ENCODE assay signal across 27 mouse cellular contexts in genomic region chr14:121047780-121048179, GRCm38 (mm10). TPM values are rescaled to one million over a fixed set of nuclear protein-coding genes. Genes with fewer than 3 reads are reported as not detected.
DNase-seq lines count a peak whose midpoint lies in the region; ATAC-seq and TF ChIP-seq lines count a peak whose summit lies in the region.
"Had no signal": no experiment of that assay in that cellular context is flagged by ENCODE, and none has a peak within 500 bp of the region (broad histone marks: within the 10 kb centered on the region; RNA-seq: fewer than 3 reads in every experiment).

No protein-coding gene starts in this region.

- TF ChIP-seq POLR2A in cerebellum, adult 2 months (IDR thresholded peaks at IDR 0.05; ENCODE audit: borderline replicate concordance, insufficient read depth, low read length): no peak
- no peak for TF ChIP-seq POLR2A in kidney, adult 2 months (IDR thresholded peaks at IDR 0.05; ENCODE audit: low read depth, low read length)

- peaks cover 28% of the 10 kb centered on the region for H3K4me1 ChIP-seq in cerebellum, adult 2 months (ENCODE audit: control insufficient read depth, insufficient read depth, low read length)
- H3K4me1 ChIP-seq in kidney, adult 2 months (ENCODE audit: control insufficient read depth, insufficient read depth, low read length): peaks cover 9% of the 10 kb centered on the region
- peaks cover 13% of the 10 kb centered on the region for H3K4me1 ChIP-seq in forebrain, embryonic 16.5 days (replicated peaks; ENCODE audit: control insufficient read depth, insufficient read depth, low read length)

- 0 out of 2 replicates have a peak overlapping the region, but pooled peaks have one; percentile 43 for H3K27ac ChIP-seq in cerebellum, adult 2 months (ENCODE audit: insufficient read depth, low read length)
- no peak overlapping the region for H3K27ac ChIP-seq in kidney, adult 2 months (ENCODE audit: insufficient read depth, low read depth, low read length)
- H3K27ac ChIP-seq in forebrain, embryonic 16.5 days (ENCODE audit: low read length): no peak overlapping the region
- H3K27ac ChIP-seq: embryonic facial prominence, embryonic 12.5 days; embryonic facial prominence, embryonic 15.5 days; forebrain, embryonic 12.5 days; forebrain, embryonic 15.5 days; heart, embryonic 15.5 days; hindbrain, embryonic 14.5 days; hindbrain, postnatal 0 days; kidney, embryonic 15.5 days had no signal

- WGBS in cerebellum, adult 2 months: 26% methylated on average over 6 of the region's 6 CpGs
- WGBS in kidney, adult 2 months: 63% methylated on average over 6 of the region's 6 CpGs
- WGBS in forebrain, embryonic 16.5 days: 90% methylated on average over 6 of the region's 6 CpGs

- H3K4me3 ChIP-seq in cerebellum, adult 2 months (replicated peaks; ENCODE audit: insufficient read depth, low read depth, low read length): no peak overlapping the region
- H3K4me3 ChIP-seq in kidney, adult 2 months (ENCODE audit: insufficient read depth, low read depth, low read length): no peak overlapping the region
- no peak overlapping the region for H3K4me3 ChIP-seq in forebrain, embryonic 16.5 days (replicated peaks; ENCODE audit: low read length)
- H3K4me3 ChIP-seq: embryonic facial prominence, embryonic 12.5 days; embryonic facial prominence, embryonic 15.5 days; erythroblast, embryonic 14.5 days; forebrain, embryonic 12.5 days; forebrain, embryonic 15.5 days; heart, embryonic 12.5 days; heart, embryonic 15.5 days; kidney, embryonic 15.5 days had no signal

- H3K9ac ChIP-seq in forebrain, embryonic 16.5 days (replicated peaks; ENCODE audit: low read depth, low read length): no peak overlapping the region
- H3K9ac ChIP-seq: embryonic facial prominence, embryonic 12.5 days; embryonic facial prominence, embryonic 15.5 days; forebrain, embryonic 12.5 days; forebrain, embryonic 15.5 days; heart, embryonic 12.5 days; heart, embryonic 15.5 days; hindbrain, embryonic 14.5 days; kidney, embryonic 15.5 days had no signal

- no peaks in the 10 kb centered on the region for H3K9me3 ChIP-seq in forebrain, embryonic 16.5 days (ENCODE audit: control insufficient read depth, low read length)
- H3K9me3 ChIP-seq: embryonic facial prominence, embryonic 12.5 days; embryonic facial prominence, embryonic 15.5 days; forebrain, embryonic 12.5 days; forebrain, embryonic 15.5 days; heart, embryonic 12.5 days; heart, embryonic 15.5 days; kidney, embryonic 15.5 days had no signal

- no peak for TF ChIP-seq CTCF in cerebellum, adult 2 months (IDR thresholded peaks at IDR 0.05; ENCODE audit: borderline replicate concordance, insufficient read depth, low read depth, low read length)
- TF ChIP-seq CTCF in kidney, adult 2 months (conservative IDR thresholded peaks at IDR 0.05; ENCODE audit: insufficient read depth, insufficient read length, low read depth, low read length): no peak

- no peak overlapping the region for H3K4me2 ChIP-seq in forebrain, embryonic 16.5 days (ENCODE audit: low read length)
- H3K4me2 ChIP-seq: embryonic facial prominence, embryonic 12.5 days; embryonic facial prominence, embryonic 15.5 days; forebrain, embryonic 12.5 days; forebrain, embryonic 15.5 days; heart, embryonic 12.5 days; heart, embryonic 15.5 days; hindbrain, embryonic 14.5 days; kidney, embryonic 15.5 days had no signal

- ATAC-seq in forebrain, embryonic 16.5 days: no peak
- ATAC-seq: CD4-positive, CD25-positive, alpha-beta regulatory T cell, adult 4 months; forebrain, embryonic 15.5 days; hindbrain, postnatal 0 days; inflammation-experienced regulatory T-cells, adult 6 months; intestine, embryonic 16.5 days had no signal

- DNase-seq in cerebellum, adult 2 months: peak; percentile 38 to 52
- no peak for DNase-seq in cerebellum, adult 9-11 months
- peak; percentile 7 for DNase-seq in gastrocnemius, postnatal 25 days
- no peak for DNase-seq in gastrocnemius, postnatal 10 days
- DNase-seq in kidney, adult 2 months: peak; percentile 30
- DNase-seq in kidney, adult 18-20 months: no peak
- DNase-seq: adrenal gland, adult 2 months; adrenal gland, postnatal 14 days; B cell, adult 2 months; gastrocnemius, postnatal 14 days; heart, postnatal 14 days; heart, postnatal 4 days; kidney, adult 8-10 months had no signal

- H3K36me3 ChIP-seq in kidney, adult 2 months (ENCODE audit: control insufficient read depth, insufficient read depth, low read length): no peaks in the 10 kb centered on the region
- H3K36me3 ChIP-seq in forebrain, embryonic 16.5 days (ENCODE audit: control insufficient read depth, insufficient read depth): no peaks in the 10 kb centered on the region
- H3K36me3 ChIP-seq: embryonic facial prominence, embryonic 15.5 days; forebrain, embryonic 12.5 days; forebrain, embryonic 15.5 days; heart, embryonic 12.5 days; heart, embryonic 15.5 days had no signal

- no peaks in the 10 kb centered on the region for H3K27me3 ChIP-seq in cerebellum, adult 2 months (ENCODE audit: control insufficient read depth, insufficient read depth, low read length)
- no peaks in the 10 kb centered on the region for H3K27me3 ChIP-seq in kidney, adult 2 months (replicated peaks; ENCODE audit: control insufficient read depth, insufficient read depth, low read length)
- H3K27me3 ChIP-seq in forebrain, embryonic 16.5 days (replicated peaks; ENCODE audit: control insufficient read depth, insufficient read depth, low read length): no peaks in the 10 kb centered on the region
- H3K27me3 ChIP-seq: embryonic facial prominence, embryonic 12.5 days; embryonic facial prominence, embryonic 15.5 days; forebrain, embryonic 12.5 days; forebrain, embryonic 15.5 days; heart, embryonic 12.5 days; heart, embryonic 15.5 days; kidney, embryonic 15.5 days had no signal

RNA-seq across cellular contexts. Expression of gene Farp1, which starts 12.8 kb away (rescaled TPM):
- polyA plus RNA-seq in cerebellum, adult 2 months (2012; rRNA removed): 43.3 and 44.4 TPM in 2 replicates
- 1 to 10 TPM; 7.2 to 8.3 TPM for total RNA-seq in gastrocnemius, postnatal 25 days (2021)
- 10 to 100 TPM; 17.5 to 27.5 TPM for total RNA-seq in gastrocnemius, postnatal 10 days (2021)
- polyA plus RNA-seq in kidney, adult 2 months (2012; rRNA removed): 28.8 and 30.1 TPM in 2 replicates
- polyA plus RNA-seq in forebrain, embryonic 16.5 days (2015; fragmentation: Nextera tagmentation; extraction: Ambion mirVana): 35.4 and 43.6 TPM in 2 replicates
- polyA plus RNA-seq: erythroblast, embryonic 14.5 days had no signal

Comparison
In these comparisons a context has a peak if more than half of its experiments do, and no peak if none do; other contexts are left out.
1. DNase-seq: peak in cerebellum, adult 2 months (2 of 2), gastrocnemius, postnatal 25 days (single experiment) and kidney, adult 2 months (single experiment); none in cerebellum, adult 9-11 months (single experiment), gastrocnemius, postnatal 10 days (single experiment) and kidney, adult 18-20 months (single experiment).